Mouse (Mus musculus) layer of hippocampus, adult 18-20 months (tissue): ENCODE measurements around the gene Akt1. TPM values are rescaled to one million over a fixed set of nuclear protein-coding genes. Genes with fewer than 3 reads are reported as not detected.

Experiments
- DNase-seq, 2 experiments: peaks; one replicate each; pipeline ENCODE4 v3.0.0; 2022; ENCODE audit warnings: low spot score in 2 of 2
- total RNA-seq, 2 experiments: library from RNA; stranded (reverse); gene quantifications; 2 replicates each; pipeline ENCODE4 v1.2.3; 2021

Gene Akt1
- total RNA-seq, 2 experiments from 2014 or later = 169 to 170 TPM

DNA sequence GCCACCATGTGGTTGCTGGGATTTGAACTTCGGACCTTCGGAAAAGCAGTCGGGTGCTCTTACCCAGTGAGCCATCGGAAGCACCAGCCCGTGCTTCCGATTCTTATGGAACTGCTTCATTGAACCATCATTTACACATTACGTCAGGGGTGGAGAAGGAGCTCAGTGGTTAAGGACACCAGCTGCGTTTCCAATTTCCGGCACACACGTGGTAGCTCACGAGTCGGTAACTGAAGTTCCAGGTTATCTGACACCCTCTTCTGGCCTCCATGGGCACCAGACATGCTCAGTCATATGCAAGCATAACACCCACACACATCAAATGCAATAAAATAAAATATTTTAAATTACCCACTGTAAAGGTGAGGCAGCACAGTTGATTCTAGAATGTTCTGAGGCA, 44.7 kb downstream of the Akt1 start:
- no peak for DNase-seq

DNA sequence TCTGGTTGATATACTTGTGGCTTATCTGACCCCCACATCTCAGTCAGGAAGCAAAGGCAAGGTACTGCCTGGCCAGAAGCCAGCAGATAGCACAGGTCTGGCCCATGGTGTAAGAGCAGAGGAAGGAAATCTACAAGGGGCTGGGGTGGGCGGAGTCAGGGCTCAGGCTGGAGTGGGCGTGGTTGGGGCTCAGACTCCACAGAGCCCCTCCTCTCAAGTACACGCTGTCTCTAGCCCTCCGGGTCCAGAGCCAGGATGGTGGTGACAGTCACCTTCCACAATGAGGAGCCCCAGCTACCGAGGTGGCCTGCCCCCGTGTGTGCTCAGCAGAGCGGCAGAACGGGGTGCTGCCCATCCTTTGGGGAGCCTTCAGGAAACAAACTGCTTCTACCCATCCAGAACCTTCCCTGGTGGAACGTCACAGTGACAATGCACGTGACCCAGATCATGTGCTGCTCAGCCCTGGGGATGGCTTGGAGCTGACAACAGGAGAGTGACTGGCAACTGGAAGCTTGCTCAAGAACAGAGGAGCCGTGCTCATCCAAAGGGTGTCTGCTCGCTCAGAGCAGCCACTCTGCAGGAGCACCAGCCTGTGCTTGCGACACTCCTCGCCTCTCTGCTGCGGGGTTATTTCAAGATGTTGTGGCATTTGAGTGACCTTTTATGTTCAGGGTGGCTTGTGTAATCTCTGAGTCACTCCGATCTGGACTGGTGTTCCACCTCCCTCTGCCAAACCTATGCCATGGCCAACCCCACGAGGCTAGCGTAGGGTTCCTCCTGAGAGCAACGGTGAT, 45.6 kb downstream of the Akt1 start:
- DNase-seq = peak; percentile 35 to 63

DNA sequence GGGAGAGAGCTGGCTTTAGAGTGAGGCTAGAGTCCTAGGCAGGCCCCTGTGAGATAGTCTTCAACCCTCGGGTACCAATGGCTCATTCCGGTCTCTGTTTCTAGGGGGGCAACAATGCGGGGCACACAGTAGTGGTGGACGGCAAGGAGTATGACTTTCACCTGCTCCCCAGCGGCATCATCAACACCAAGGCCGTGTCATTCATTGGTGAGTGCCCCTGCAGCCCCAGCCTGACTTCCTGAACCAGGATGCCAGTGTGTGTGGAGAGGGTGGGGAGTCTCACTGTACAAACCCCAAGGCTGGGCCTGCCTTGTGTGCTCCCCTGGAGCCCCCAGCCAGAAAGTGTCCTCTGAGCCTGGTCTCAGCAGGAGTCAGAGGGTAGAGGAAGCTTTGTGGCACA, 46.5 kb downstream of the Akt1 start:
- DNase-seq = no peak

GRCm38 (mm10) chr12:112627097-112627881, 47.4 kb downstream of the Akt1 start:
- DNase-seq = no peak

- DNase-seq = no peak
These were observed 48.2 kb downstream of the Akt1 start for GRCm38 (mm10) chr12:112626455-112626854.

- DNase-seq = no peak
These were observed 49.0 kb downstream of the Akt1 start for GRCm38 (mm10) chr12:112625700-112626099.

DNA sequence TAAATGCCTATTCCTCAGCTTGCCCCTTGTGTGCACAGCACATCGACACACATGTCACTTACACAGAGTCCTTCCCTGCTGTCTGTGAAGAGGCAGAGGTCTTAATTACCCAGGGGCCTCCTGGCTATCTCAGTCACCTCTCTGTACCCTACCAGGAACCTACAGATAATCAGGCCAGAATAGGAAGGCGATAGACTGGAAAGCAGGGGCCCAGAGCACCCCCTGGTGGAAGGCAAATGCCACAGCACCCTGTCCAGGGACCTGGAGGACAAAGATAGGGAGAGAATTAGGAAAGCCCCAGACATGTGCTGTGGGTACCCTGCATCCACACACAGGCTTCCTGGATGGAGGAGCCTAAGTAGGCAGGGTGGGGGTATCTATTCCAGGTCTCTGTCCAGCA, 50.9 kb downstream of the Akt1 start:
- DNase-seq = peak in 1 of 2 experiments; percentile 75

GRCm38 (mm10) chr12:112621900-112622299, 52.8 kb downstream of the Akt1 start:
- DNase-seq = no peak

GRCm38 (mm10) chr12:112620354-112621061, 54.2 kb downstream of the Akt1 start:
- DNase-seq = no peak

GRCm38 (mm10) chr12:112619686-112620353, 54.9 kb downstream of the Akt1 start, which contains the start of gene Adssl1:
Gene Adssl1, plus strand, starts transcription at chr12:112620045.
- peak in 1 of 2 experiments; percentile 38 for DNase-seq

- DNase-seq = no peak
These were observed 55.6 kb downstream of the Akt1 start for GRCm38 (mm10) chr12:112618981-112619685.

GRCm38 (mm10) chr12:112617898-112618380, 56.7 kb downstream of the Akt1 start:
- peak; percentile 27 to 72 for DNase-seq

- DNase-seq = peak; percentile 56 to 77
These were observed 57.5 kb downstream of the Akt1 start for GRCm38 (mm10) chr12:112617184-112617583.

DNA sequence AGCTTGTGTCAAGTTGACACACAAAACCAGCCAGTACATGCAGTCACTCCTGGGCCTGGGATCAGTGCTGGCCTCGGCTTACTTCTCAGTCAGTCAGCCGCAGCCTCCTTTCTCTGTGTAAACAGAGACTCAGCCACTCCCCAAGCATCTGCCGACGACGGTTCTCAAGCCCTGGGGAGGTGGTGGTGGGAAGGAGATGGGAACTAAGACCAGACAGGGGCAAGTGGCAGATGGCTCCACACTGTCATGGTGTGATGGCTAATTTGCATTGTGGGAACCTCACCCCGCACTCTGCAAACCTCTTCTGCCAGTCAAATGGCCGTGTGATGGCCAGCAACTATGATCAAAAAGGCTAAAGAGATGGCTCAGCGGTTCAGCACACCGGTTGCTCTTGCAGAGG, 58.0 kb downstream of the Akt1 start:
- no peak for DNase-seq

DNA sequence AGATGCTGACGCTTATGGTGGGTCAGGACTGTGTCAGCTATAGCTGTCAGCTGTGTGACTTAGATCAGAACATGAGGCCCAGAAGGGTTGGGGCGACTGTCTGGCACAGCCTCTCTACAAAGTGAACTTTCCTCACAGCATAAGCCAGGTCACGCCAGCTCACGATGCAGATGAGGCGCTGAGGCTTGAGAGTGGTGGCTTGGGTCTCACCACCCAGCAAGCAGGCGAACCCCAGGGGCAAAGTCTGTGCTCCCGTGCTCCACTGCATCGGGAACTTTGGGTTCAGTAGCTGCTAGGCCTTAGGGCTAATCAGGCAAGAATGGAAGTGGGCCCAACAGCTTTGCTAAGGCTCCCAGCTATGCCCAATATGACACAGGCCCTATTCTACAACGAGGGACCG, 65.7 kb downstream of the Akt1 start:
- DNase-seq = no peak

DNA sequence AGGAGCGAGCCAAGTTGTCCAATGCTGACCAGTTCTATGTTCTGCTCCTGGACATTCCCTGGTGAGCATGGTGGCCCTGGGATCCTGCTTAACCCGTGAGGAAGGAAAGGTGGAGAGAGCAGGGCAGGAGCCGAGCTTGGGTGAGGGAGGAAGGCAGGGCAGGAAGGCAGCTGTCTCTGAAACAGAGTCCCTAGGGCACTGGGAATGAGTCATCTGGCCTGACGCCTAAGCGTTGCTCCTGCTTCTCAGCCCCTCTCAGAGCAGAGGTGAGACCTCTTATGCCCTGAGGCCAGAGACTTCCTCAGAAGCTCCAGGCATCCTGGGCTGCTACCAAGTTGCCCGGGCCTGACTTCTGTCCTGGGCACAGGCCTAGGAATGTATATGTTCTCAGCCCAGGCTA, 67.7 kb downstream of the Akt1 start:
- DNase-seq = no peak

DNA sequence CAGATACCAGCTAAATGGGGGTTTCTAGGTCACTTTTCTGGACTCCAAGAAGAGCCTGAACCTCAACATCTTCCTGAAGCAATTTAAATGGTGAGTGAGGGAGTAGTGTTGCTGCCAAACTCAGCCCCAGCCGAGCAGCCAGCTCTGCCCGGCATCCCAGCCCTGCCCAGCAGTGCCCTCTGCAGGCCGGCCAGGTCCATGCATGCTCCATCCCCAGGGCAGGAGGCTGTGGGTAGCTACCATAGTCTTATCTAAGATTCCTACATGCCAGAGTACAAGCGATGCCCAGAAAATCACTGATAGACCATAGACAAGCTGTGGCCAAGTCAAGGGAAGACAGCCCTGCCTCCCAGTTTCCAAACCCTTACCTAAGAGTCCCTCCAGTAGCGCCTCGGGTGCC, 68.9 kb downstream of the Akt1 start:
- DNase-seq = peak; percentile 72 to 84

DNA sequence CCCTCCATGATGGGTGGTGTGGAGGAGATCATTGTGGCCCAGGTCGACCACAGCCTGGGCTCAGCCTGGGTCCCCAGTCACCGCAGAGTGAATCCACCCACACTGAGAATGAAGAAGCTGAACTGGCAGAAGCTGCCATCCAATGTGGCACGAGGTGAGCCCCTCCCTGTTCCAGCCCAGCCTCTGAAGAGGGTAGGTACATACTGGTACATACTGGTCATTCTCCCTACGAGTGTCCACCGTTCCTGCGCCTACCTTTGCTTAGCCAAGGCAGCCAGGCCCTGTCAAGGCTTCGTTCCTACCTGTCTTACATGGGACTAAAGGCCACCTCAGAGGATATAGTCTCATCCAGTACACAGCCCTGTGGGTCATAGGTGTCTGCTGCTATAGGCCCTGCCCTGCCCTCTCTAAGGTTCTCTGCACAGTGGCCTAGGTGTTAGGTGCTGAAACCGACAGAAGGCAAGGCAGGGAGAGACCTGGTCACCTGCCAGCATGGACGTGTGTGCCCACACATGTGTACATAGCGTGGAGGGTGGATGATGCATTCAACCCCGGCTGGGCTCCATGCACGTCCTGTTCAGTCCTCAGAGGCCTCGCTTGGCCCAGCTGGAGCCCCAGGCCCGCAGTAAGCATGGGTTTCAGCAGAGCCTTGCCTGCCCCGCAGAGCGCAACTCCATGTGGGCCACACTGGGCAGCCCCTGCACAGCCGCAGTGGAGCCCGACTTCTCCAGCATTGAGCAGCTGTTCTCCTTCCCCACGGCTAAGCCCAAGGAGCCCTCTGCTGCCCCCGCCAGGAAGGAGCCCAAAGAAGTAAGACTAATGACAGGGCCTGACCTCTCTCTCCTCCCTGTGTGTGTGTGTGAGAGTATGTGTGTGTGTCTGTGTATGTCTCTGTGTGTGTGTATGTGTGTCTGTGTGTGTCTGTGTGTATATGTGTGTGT, 69.7 kb downstream of the Akt1 start:
- no peak for DNase-seq

GRCm38 (mm10) chr12:112604022-112604421, 70.7 kb downstream of the Akt1 start:
- no peak for DNase-seq
